Mouse (Mus musculus): Measurements from ENCODE around the gene Rnaseh2a. TPM values are rescaled to one million over a fixed set of nuclear protein-coding genes. Genes with fewer than 3 reads are reported as not detected.

Gene Rnaseh2a
- total RNA-seq (2021), result 10 to 100 TPM; 41.1 to 42.1 TPM

- DNase-seq, result peak; percentile 88
- intact Hi-C loops (cut with DNase I), result no loop called here
These were observed at the start of gene Rnaseh2a, which contains the start of the genes Gm49661 and Prdx2 for GRCm38 (mm10) chr8:84969241-84970134. Gene Rnaseh2a, minus strand, starts transcription at chr8:84969767. Gene Gm49661, minus strand, starts transcription at chr8:84969433. Gene Prdx2, plus strand, starts transcription at chr8:84969587.

DNA sequence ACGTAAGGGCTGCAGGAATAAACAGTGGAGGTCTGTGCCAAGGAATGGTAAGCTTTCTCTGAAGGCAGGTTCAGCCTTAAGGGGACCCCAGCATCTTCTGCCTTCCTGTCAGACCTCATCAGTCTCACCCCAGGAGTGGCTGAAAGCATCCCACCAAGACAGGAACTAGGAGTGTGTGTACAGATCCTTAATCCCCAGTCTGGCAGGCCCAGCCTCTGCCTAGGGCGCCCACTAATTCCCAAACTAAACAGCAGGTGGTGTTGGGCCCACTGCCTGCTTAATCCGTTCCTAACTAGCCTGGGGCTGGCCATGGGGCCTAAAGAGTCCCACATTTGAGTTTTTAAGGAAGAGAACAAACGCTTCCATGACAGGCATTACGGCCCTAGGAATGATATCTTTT, 47.6 kb upstream of the Rnaseh2a start:
- DNase-seq, result no peak
- intact Hi-C loops (cut with DNase I), result no loop called here

DNA sequence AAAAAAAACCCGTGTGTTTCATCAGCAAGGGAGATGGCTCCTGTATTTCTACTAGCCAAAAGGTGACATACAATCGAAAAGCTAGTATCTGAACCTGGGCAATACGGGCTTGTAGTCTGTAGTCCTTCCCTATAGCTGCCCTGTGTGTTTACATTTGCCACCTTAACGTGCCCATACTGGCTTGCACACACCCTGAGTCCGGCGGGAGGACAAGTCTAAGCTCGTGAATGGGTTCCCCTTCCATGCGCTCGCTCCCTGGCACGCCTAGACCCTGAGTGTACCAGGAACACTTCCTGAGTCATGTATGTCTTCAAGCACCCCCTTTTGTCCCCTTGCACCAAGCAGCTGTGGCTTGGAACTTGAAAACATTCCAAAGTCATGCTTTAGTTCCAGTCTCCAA, 47.2 kb upstream of the Rnaseh2a start:
- intact Hi-C loops (cut with DNase I), result no loop called here
- no peak for DNase-seq

- intact Hi-C loops (cut with DNase I), result no loop called here
- no peak for DNase-seq
These were observed 44.9 kb upstream of the Rnaseh2a start, which contains the start of gene Best2 for GRCm38 (mm10) chr8:85014431-85014830. Gene Best2, minus strand, starts transcription at chr8:85014531.

DNA sequence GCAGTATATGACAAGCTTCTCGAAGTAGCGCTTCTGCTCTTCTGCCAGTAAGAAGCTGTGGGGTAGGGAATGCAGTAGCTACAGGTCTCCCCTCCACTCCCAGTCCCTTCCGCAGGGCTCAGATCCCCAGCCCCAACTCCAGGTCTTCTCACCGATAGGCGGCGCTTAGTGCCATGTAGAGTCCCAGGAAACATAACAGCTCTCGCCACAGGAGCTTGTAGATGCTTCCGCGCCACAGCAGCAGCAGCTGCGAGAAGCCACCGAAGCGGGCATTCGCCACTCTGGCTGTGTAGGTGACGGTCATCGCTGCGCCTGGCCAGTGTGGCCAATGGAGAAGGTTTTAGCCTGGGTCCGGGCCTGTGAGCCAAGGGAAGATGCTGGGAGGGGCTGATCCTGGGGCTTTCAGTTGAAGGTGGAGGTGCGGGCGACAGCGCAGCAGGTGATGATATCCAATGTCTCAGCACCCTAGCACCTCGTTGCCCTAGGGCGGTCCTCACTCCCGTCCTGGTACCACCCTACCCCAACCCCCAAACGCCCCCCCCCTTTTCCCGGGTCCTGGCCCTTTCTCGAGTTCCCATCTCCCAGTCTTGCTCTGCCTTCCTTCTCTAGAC, 43.8 kb upstream of the Rnaseh2a start:
- intact Hi-C loops (cut with DNase I), result no loop called here

DNA sequence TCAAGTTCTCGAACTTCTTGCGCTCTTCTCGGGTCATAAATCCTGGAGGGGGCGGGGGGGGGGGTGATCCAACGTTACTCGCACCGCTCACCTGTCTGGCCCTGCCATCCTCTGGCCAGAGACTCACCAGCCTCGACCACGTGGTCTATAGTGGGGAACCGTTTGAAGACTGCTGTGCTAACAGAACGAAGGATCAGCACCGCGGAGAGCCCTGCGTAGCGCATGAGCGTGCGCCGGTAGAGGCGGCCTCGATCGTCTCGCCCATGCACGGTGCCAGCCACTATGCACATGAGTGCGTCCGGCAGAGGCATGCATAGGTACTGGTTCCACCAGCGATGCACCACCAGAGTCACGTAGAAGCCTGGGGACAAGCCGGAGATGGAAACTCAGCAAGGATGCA, 41.7 kb upstream of the Rnaseh2a start:
- intact Hi-C loops (cut with DNase I), result no loop called here
- DNase-seq, result no peak

More for the DNA sequence above, 43.8 kb upstream of the Rnaseh2a start:
- DNase-seq, result peak; percentile 74

- DNase-seq, result no peak
- intact Hi-C loops (cut with DNase I), result no loop called here
These were observed 38.1 kb upstream of the Rnaseh2a start for GRCm38 (mm10) chr8:85007686-85008085.

- peak; percentile 96 for DNase-seq
- intact Hi-C loops (cut with DNase I), result no loop called here
These were observed 28.2 kb upstream of the Rnaseh2a start for GRCm38 (mm10) chr8:84997649-84998295.

DNA sequence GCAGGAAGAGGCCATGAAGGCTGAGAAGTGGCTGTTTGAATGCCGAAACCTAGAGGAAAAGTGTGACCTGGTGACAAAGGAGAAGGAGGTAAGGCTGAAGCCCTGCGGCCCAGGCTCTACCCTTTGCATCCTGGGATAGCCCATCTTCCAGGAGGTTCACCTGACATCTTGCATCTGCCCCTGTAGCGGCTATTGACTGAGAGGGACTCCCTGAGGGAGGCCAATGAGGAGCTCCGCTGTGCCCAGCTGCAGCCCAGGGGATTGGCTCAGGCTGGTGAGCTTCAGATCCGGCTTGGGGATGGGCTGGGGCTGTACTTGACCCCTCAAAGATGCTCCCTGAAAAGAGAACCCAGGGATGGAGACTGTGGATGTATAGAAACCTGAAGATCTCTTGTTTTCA, 27.4 kb upstream of the Rnaseh2a start:
- DNase-seq, result no peak
- intact Hi-C loops (cut with DNase I), result no loop called here

- intact Hi-C loops (cut with DNase I), result no loop called here
- no peak for DNase-seq
These were observed 26.1 kb upstream of the Rnaseh2a start for GRCm38 (mm10) chr8:84995680-84996079.

- intact Hi-C loops (cut with DNase I), result no loop called here
- no peak for DNase-seq
These were observed 24.8 kb upstream of the Rnaseh2a start for GRCm38 (mm10) chr8:84994375-84994774.

DNA sequence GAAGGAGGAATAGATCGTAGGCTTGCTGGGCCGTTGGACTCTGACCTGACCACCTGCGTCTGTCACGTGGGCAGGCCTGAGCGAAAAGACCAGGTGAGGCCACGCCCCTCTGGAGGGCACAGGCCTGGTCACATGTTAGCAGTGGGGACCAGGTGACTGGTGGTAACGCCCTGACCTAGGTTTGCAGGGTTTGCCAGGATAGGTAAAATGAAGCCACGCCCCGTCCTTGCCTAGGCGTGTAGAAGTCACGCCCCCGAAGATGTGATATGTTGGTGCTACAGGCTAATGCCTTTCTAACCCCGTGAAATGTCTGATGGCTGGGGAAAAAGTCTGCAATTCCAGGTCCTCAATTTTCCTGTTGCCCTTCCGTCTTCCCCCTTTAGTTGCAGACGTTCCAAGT, 21.3 kb upstream of the Rnaseh2a start:
- intact Hi-C loops (cut with DNase I), result no loop called here

DNA sequence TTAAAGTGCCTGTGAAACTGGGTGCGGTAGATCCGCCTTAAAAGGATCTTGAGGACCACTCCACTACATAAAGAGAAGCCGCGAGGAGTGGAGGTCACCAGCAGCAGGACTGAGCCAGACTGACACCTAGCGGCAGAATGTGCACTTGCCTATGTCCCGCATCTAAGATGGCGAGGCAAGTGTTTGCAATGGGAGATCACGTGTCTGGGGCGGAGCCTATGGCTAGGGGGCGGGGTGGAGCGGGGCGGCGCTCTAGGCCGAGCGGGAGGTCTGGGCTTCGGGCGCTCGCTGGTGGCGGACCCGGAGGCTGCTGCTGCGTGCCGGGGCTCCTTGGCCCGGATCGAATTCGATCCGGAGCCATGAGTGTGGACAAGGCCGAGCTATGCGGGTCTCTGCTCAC, 20.8 kb upstream of the Rnaseh2a start, which contains the start of gene Hook2:
Hook2 (plus strand) TSS at position 255 of the 400 bp plus-strand sequence.
- intact Hi-C loops (cut with DNase I), result no loop called here
- DNase-seq, result peak; percentile 98

More for the DNA sequence above, 21.3 kb upstream of the Rnaseh2a start:
- DNase-seq, result peak; percentile 43

DNA sequence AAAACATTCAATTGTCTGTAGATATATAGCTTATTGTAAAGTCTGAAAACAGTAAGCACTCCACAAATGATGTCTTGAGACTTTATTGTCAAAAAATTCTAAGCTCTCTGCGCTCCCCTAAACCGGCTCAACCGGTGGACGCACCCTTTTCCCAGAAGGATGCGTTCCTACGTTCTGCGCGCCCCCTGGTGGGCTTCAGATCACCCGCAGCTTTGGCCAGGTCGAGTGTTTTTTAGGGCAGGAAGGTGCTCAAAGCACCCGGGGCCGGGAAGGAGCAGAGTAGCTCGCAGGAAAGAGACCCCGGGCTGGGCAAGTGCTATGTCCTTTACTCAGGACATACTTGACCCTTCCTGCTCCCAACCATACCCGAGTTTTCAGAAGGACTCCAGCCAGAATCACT, 20.2 kb upstream of the Rnaseh2a start:
- DNase-seq, result peak; percentile 92
- intact Hi-C loops (cut with DNase I), result no loop called here

GRCm38 (mm10) chr8:84989311-84989731, 19.8 kb upstream of the Rnaseh2a start:
- intact Hi-C loops (cut with DNase I), result no loop called here
- peak; percentile 30 for DNase-seq

DNA sequence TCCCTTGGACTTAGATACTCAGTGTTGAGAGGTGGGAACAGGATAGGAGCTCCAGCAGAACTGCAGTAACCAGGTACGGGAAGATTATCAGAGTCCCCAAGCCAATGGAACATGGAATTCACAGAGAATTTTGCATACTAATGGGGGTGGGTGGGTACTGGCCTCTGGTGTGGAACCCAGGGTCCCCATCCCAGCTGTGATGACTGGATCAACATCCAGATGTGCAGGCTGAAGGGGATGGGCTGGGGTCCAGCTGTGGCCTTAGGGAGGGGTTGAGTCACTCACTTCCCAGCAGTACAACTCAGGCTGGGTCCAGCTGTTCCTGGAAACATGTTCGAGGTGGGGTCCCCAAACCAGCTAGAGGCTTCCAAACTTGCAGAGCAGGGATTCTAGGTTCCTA, 18.3 kb upstream of the Rnaseh2a start:
- intact Hi-C loops (cut with DNase I), result no loop called here
- no peak for DNase-seq

DNA sequence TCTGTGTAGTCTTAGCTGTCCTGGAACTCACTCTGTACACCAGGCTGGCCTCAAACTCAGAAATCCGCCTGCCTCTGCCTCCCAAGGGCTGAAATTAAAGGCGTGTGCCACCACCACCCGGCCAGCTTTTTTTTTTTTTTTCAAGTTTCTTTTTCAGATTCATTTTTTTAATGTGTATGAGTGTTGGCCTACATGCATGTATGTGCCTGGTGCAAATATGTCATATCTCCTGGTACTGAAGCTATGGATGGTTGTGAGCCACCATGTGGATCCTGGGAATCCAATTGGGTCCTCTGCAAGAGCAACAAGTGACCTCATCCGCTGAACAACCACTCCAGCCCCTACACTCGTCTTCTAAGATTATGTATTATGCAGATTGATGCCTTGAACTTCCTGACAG, 17.8 kb upstream of the Rnaseh2a start:
- no peak for DNase-seq
- intact Hi-C loops (cut with DNase I), result no loop called here

- no peak for DNase-seq
- intact Hi-C loops (cut with DNase I), result no loop called here
These were observed 16.9 kb upstream of the Rnaseh2a start for GRCm38 (mm10) chr8:84986379-84986945.

DNA sequence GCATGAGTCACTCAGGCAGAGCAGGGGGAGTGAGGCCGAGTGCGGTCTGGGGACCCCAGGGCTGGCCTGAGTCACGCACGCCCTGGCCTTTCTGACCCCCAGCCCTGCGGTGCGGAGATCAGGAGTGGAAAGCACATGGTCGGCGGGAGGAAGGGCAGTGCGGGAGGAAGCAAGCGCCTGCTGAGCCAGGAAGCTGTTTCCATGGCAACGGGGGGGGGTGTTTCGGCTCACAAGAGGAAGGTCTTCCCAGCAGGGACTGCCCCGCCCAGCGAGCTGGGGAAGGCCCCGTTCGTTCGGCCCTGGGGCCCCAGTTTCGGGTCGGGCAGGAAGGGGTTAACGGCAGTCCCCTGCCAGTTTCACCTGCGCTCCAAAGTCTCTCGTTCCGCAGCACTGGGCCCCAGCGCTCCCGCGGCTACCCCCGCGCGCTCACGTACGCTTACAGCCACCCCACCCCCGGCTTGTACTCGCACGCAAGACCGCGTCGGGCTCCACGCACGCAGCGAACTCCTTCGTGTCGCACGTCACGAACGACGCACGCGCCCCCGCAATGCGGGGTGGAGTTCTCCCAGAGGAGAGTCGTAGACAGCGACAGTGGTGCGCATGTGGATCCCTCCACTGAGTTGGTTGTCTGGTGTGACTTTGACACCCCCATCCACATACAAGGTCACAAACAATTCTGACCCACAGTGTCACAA, 16.3 kb upstream of the Rnaseh2a start:
- intact Hi-C loops (cut with DNase I), result no loop called here

GRCm38 (mm10) chr8:84985049-84985683, 15.6 kb upstream of the Rnaseh2a start:
- intact Hi-C loops (cut with DNase I), result no loop called here
- DNase-seq, result no peak

More for the DNA sequence above, 16.3 kb upstream of the Rnaseh2a start:
- DNase-seq, result peak; percentile 87

Data from left cerebral cortex, postnatal 4 days (tissue).